In the genomic region with DNA sequence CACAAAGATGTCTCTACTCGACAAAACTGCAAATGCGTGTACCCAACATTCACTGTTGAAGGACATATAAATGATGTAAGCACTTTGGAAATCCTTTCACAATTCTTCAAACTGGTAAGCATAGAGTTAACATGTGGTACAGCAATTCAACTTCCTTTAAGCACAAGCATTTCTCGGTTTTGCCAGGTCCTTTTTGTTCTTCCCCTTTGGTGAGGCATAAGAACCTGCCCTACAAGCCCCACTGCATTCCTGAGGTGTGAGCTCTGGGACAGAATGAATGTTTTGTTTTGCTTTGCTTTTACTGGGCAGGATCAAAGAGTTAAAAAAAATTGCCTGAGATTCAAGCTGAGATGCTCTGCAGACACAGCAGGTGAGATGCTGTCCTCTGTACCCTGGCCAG, we compare ENCODE assay signal across 10 mouse cellular contexts.
A peak's percentile ranks its signal among the peaks of the same experiment; 100 is the strongest.
DNase-seq lines count a peak whose midpoint lies in the region; ATAC-seq lines count a peak whose summit lies in the region.
"Had no signal": no experiment of that assay in that cellular context is flagged by ENCODE, and none has a peak within 500 bp of the region (broad histone marks: within the 10 kb centered on the region; RNA-seq: fewer than 3 reads in every experiment).

No protein-coding gene starts in this region.

- no peaks in the 10 kb centered on the region for H3K36me3 ChIP-seq in intestine, embryonic 15.5 days
- no peaks in the 10 kb centered on the region for H3K36me3 ChIP-seq in intestine, embryonic 16.5 days (ENCODE audit: control insufficient read depth, insufficient read depth, low read length)
- no peaks in the 10 kb centered on the region for H3K36me3 ChIP-seq in stomach, embryonic 16.5 days (ENCODE audit: control insufficient read depth, insufficient read depth, low read length)
- no peaks in the 10 kb centered on the region for H3K36me3 ChIP-seq in heart, embryonic 12.5 days

- no peak overlapping the region for H3K4me2 ChIP-seq in intestine, embryonic 15.5 days (replicated peaks)
- H3K4me2 ChIP-seq in intestine, embryonic 16.5 days (ENCODE audit: low read depth, low read length), result no peak overlapping the region
- H3K4me2 ChIP-seq in stomach, embryonic 16.5 days (ENCODE audit: low read depth, low read length), result no peak overlapping the region
- H3K4me2 ChIP-seq in heart, embryonic 12.5 days, result no peak overlapping the region

- no peak overlapping the region for H3K9ac ChIP-seq in intestine, embryonic 15.5 days
- H3K9ac ChIP-seq in intestine, embryonic 16.5 days (ENCODE audit: low read depth, low read length), result no peak overlapping the region
- no peak overlapping the region for H3K9ac ChIP-seq in stomach, embryonic 16.5 days (ENCODE audit: low read length)
- H3K9ac ChIP-seq in heart, embryonic 12.5 days, result no peak overlapping the region

- no peak overlapping the region for H3K4me3 ChIP-seq in intestine, embryonic 15.5 days (replicated peaks)
- no peak overlapping the region for H3K4me3 ChIP-seq in intestine, embryonic 16.5 days (ENCODE audit: low read length)
- no peak overlapping the region for H3K4me3 ChIP-seq in stomach, embryonic 16.5 days (replicated peaks; ENCODE audit: low read length)
- no peak overlapping the region for H3K4me3 ChIP-seq in heart, embryonic 12.5 days

- no peaks in the 10 kb centered on the region for H3K4me1 ChIP-seq in intestine, embryonic 15.5 days (replicated peaks)
- no peaks in the 10 kb centered on the region for H3K4me1 ChIP-seq in intestine, embryonic 16.5 days (ENCODE audit: control insufficient read depth, insufficient read depth, low read length)
- H3K4me1 ChIP-seq in stomach, embryonic 16.5 days (ENCODE audit: control insufficient read depth, insufficient read depth, low read length), result no peaks in the 10 kb centered on the region
- H3K4me1 ChIP-seq in heart, embryonic 12.5 days (replicated peaks), result no peaks in the 10 kb centered on the region

- no peaks in the 10 kb centered on the region for H3K9me3 ChIP-seq in intestine, embryonic 15.5 days
- H3K9me3 ChIP-seq in intestine, embryonic 16.5 days (ENCODE audit: control insufficient read depth, low read length), result no peaks in the 10 kb centered on the region
- H3K9me3 ChIP-seq in stomach, embryonic 16.5 days (replicated peaks; ENCODE audit: control insufficient read depth, low read length), result no peaks in the 10 kb centered on the region
- no peaks in the 10 kb centered on the region for H3K9me3 ChIP-seq in heart, embryonic 12.5 days (replicated peaks)

- peak; percentile 13 for DNase-seq in embryo, embryonic 11.5 days (ENCODE audit: low read depth, low spot score)
- DNase-seq in kidney, postnatal 36 days, result peak; percentile 1 to 5
- no peak for DNase-seq in B cell, adult 2 months
- no peak for DNase-seq in spleen, adult 12 weeks (ENCODE audit: low spot score)
- DNase-seq: heart, postnatal 36 days had no signal

- 48% methylated on average over 3 of the region's 3 CpGs for WGBS in intestine, embryonic 15.5 days
- WGBS in intestine, embryonic 16.5 days, result 51% methylated on average over 3 of the region's 3 CpGs
- WGBS in stomach, embryonic 16.5 days, result 40% methylated on average over 3 of the region's 3 CpGs
- WGBS in heart, embryonic 12.5 days, result 51% methylated on average over 3 of the region's 3 CpGs

- no peaks in the 10 kb centered on the region for H3K27me3 ChIP-seq in intestine, embryonic 15.5 days (replicated peaks)
- no peaks in the 10 kb centered on the region for H3K27me3 ChIP-seq in intestine, embryonic 16.5 days (replicated peaks; ENCODE audit: control insufficient read depth, insufficient read depth, low read length)
- H3K27me3 ChIP-seq in stomach, embryonic 16.5 days (ENCODE audit: control insufficient read depth, insufficient read depth, low read length), result no peaks in the 10 kb centered on the region
- no peaks in the 10 kb centered on the region for H3K27me3 ChIP-seq in heart, embryonic 12.5 days (replicated peaks)

- no peak overlapping the region for H3K27ac ChIP-seq in intestine, embryonic 15.5 days
- H3K27ac ChIP-seq in intestine, embryonic 16.5 days (ENCODE audit: low read length), result no peak overlapping the region
- no peak overlapping the region for H3K27ac ChIP-seq in stomach, embryonic 16.5 days (ENCODE audit: low read length)
- H3K27ac ChIP-seq in heart, embryonic 12.5 days (ENCODE audit: poor library complexity, severe bottlenecking), result no peak overlapping the region
- H3K27ac ChIP-seq: macrophage had no signal

- peak; percentile 41; the same call in 1 of the 2 replicates for ATAC-seq in intestine, embryonic 15.5 days
- ATAC-seq in intestine, embryonic 16.5 days, result no peak
- ATAC-seq in stomach, embryonic 16.5 days (ENCODE audit: insufficient read depth, low FRiP score), result peak; percentile 66; the same call in 1 of the 2 replicates
- no peak for ATAC-seq in heart, embryonic 12.5 days (ENCODE audit: insufficient number of reproducible peaks, low FRiP score)

Comparison
In these comparisons a context has a peak if more than half of its experiments do, and no peak if none do; other contexts are left out.
1. ATAC-seq: peak in intestine, embryonic 15.5 days (single experiment) and stomach, embryonic 16.5 days (single experiment); none in intestine, embryonic 16.5 days (single experiment) and heart, embryonic 12.5 days (single experiment).
2. DNase-seq: peak in embryo, embryonic 11.5 days (single experiment) and kidney, postnatal 36 days (2 of 2); none in B cell, adult 2 months (0 of 2) and spleen, adult 12 weeks (single experiment).